Mouse (Mus musculus) CH12.LX (cell line): ENCODE measurements around the gene Islr. TPM values are rescaled to one million over a fixed set of nuclear protein-coding genes. Genes with fewer than 3 reads are reported as not detected.

Experiments used
- DNase-seq: peaks from one replicate; pipeline ENCODE4 v3.0.0-alpha.2; 2013; ENCODE audit errors: extremely low read depth
- H3K27ac ChIP-seq: 2 replicates; pipeline ENCODE4 v1.5.1; 2012; ENCODE audit warnings: low read depth, mild to moderate bottlenecking, control low read depth, moderate library complexity; ENCODE audit not compliant: insufficient read depth
- H3K27me3 ChIP-seq: replicated peaks from 2 replicates; pipeline ENCODE3; 2012; ENCODE audit warnings: inconsistent platforms
- H3K36me3 ChIP-seq, 2 experiments: replicated peaks in 1 of 2; 2 replicates each; pipeline versions ENCODE3 to v1.6.1; 2012; ENCODE audit warnings: inconsistent platforms in 1 of 2, low read length in 1 of 2, mild to moderate bottlenecking in 1 of 2, mixed read lengths in 1 of 2, moderate library complexity in 1 of 2; ENCODE audit not compliant: control insufficient read depth in 1 of 2, insufficient read depth in 1 of 2
- H3K4me1 ChIP-seq, 2 experiments: 2 replicates each; pipeline ENCODE4 v1.6.1; 2012; ENCODE audit warnings: inconsistent platforms in 1 of 2, moderate library complexity in 1 of 2; ENCODE audit not compliant: insufficient read depth in 2 of 2, control insufficient read depth in 1 of 2
- H3K4me2 ChIP-seq: 2 replicates; pipeline ENCODE4 v1.6.1; 2012; ENCODE audit warnings: low read depth, mild to moderate bottlenecking, control low read depth; ENCODE audit not compliant: poor library complexity, insufficient read depth, severe bottlenecking
- H3K4me3 ChIP-seq, 3 experiments: fragments of 150-350 bp in 1 of 3; sonication (generic) in 1 of 3; replicated peaks in 1 of 3; 2 replicates each; pipeline versions ENCODE3 to v1.5.1; 2011 to 2012; ENCODE audit warnings: low read depth in 2 of 3, low read length in 2 of 3, mild to moderate bottlenecking in 2 of 3, moderate library complexity in 2 of 3, control low read depth in 1 of 3, improper control_type of control experiment in 1 of 3, inconsistent platforms in 1 of 3, mixed read lengths in 1 of 3; ENCODE audit not compliant: poor library complexity in 1 of 3
- H3K79me2 ChIP-seq: replicated peaks from 2 replicates; pipeline ENCODE4 v1.6.1; 2012; ENCODE audit warnings: mild to moderate bottlenecking, moderate library complexity; ENCODE audit not compliant: control insufficient read depth, poor library complexity, insufficient read depth, severe bottlenecking; ENCODE audit errors: extremely low read depth
- H3K9ac ChIP-seq: 2 replicates; pipeline ENCODE4 v1.6.1; 2012; ENCODE audit warnings: low read depth, mild to moderate bottlenecking, control low read depth, moderate library complexity; ENCODE audit not compliant: insufficient read depth
- H3K9me3 ChIP-seq: replicated peaks from 2 replicates; pipeline ENCODE3; 2012; ENCODE audit warnings: low read length, inconsistent platforms, mixed read lengths
- BHLHE40 ChIP-seq: IDR thresholded peaks from 2 replicates; pipeline ENCODE4 v1.6.1; 2011; ENCODE audit warnings: mild to moderate bottlenecking, low read depth, low read length, improper control_type of control experiment
- CHD2 ChIP-seq: IDR thresholded peaks from 2 replicates; pipeline ENCODE4 v1.6.1; 2011; ENCODE audit warnings: low read length, improper control_type of control experiment
- CTCF ChIP-seq, 2 experiments: IDR thresholded peaks in 1 of 2; conservative IDR thresholded peaks in 1 of 2; 2 replicates each; pipeline ENCODE4 v1.5.1; 2011 to 2012; ENCODE audit warnings: low read depth in 2 of 2, low read length in 2 of 2, improper control_type of control experiment in 1 of 2, inconsistent platforms in 1 of 2, mild to moderate bottlenecking in 1 of 2, moderate library complexity in 1 of 2
- E2F4 ChIP-seq: IDR thresholded peaks from 2 replicates; pipeline ENCODE4 v1.6.1; 2011; ENCODE audit warnings: low read depth, low read length, improper control_type of control experiment; ENCODE audit not compliant: insufficient replicate concordance
- ELF1 ChIP-seq: IDR thresholded peaks from 2 replicates; pipeline ENCODE4 v1.6.1; 2014; ENCODE audit warnings: low read depth, mild to moderate bottlenecking, inconsistent platforms, low read length, improper control_type of control experiment
- EP300 ChIP-seq: IDR thresholded peaks from 2 replicates; pipeline ENCODE4 v1.6.1; 2011; ENCODE audit warnings: low read length, improper control_type of control experiment
- ETS1 ChIP-seq: conservative IDR thresholded peaks from 2 replicates; pipeline ENCODE4 v1.6.1; 2012; ENCODE audit warnings: low read depth, mild to moderate bottlenecking, inconsistent platforms, low read length, improper control_type of control experiment, moderate library complexity
- GABPA ChIP-seq: IDR thresholded peaks from 2 replicates; pipeline ENCODE4 v1.6.1; 2012; ENCODE audit warnings: low read depth, low read length, improper control_type of control experiment, inconsistent platforms; ENCODE audit not compliant: insufficient replicate concordance
- HCFC1 ChIP-seq: IDR thresholded peaks from 2 replicates; pipeline ENCODE4 v1.6.1; 2012; ENCODE audit warnings: low read depth, mild to moderate bottlenecking, inconsistent platforms, low read length, improper control_type of control experiment
- IRF4 ChIP-seq: IDR thresholded peaks from 2 replicates; pipeline ENCODE4 v1.6.1; 2014; ENCODE audit warnings: low read depth, mild to moderate bottlenecking, inconsistent platforms, low read length, improper control_type of control experiment
- JUN ChIP-seq: IDR thresholded peaks from 2 replicates; pipeline ENCODE4 v1.6.1; 2011; ENCODE audit warnings: low read depth, mild to moderate bottlenecking, low read length, improper control_type of control experiment, moderate library complexity; ENCODE audit not compliant: insufficient read depth
- JUND ChIP-seq: conservative IDR thresholded peaks from 2 replicates; pipeline ENCODE4 v1.6.1; 2011; ENCODE audit warnings: low read depth, low read length, improper control_type of control experiment
- MAFK ChIP-seq: IDR thresholded peaks from 2 replicates; pipeline ENCODE4 v1.6.1; 2011; ENCODE audit warnings: low read length, improper control_type of control experiment; ENCODE audit not compliant: insufficient replicate concordance
- MAZ ChIP-seq: IDR thresholded peaks from 2 replicates; pipeline ENCODE4 v1.6.1; 2012; ENCODE audit warnings: low read depth, mild to moderate bottlenecking, inconsistent platforms, low read length, improper control_type of control experiment, moderate library complexity
- MXI1 ChIP-seq: IDR thresholded peaks from 2 replicates; pipeline ENCODE4 v1.6.1; 2011; ENCODE audit warnings: mild to moderate bottlenecking, low read depth, low read length, improper control_type of control experiment
- MYC ChIP-seq: IDR thresholded peaks from 2 replicates; pipeline ENCODE4 v1.6.1; 2011; ENCODE audit warnings: low read depth, mild to moderate bottlenecking, improper control_type of control experiment, low read length
- NELFE ChIP-seq: IDR thresholded peaks from 2 replicates; pipeline ENCODE4 v1.6.1; 2011; ENCODE audit warnings: low read depth, low read length, improper control_type of control experiment
- NRF1 ChIP-seq: IDR thresholded peaks from 2 replicates; pipeline ENCODE4 v1.6.1; 2014; ENCODE audit warnings: low read depth, mild to moderate bottlenecking, inconsistent platforms, low read length, improper control_type of control experiment, moderate library complexity
- POLR2A ChIP-seq: IDR thresholded peaks from 2 replicates; pipeline ENCODE4 v1.6.1; 2011; ENCODE audit warnings: low read depth, mild to moderate bottlenecking, improper control_type of control experiment, low read length
- POLR2AphosphoS2 ChIP-seq: IDR thresholded peaks from 2 replicates; pipeline ENCODE4 v1.6.1; 2011; ENCODE audit warnings: low read depth, low read length, improper control_type of control experiment
- RAD21 ChIP-seq: IDR thresholded peaks from 2 replicates; pipeline ENCODE4 v1.6.1; 2011; ENCODE audit warnings: low read depth, mild to moderate bottlenecking, low read length, improper control_type of control experiment, moderate library complexity
- RCOR1 ChIP-seq: conservative IDR thresholded peaks from 2 replicates; pipeline ENCODE4 v1.6.1; 2012; ENCODE audit warnings: low read depth, mild to moderate bottlenecking, inconsistent platforms, low read length, improper control_type of control experiment
- SIN3A ChIP-seq: IDR thresholded peaks from 2 replicates; pipeline ENCODE4 v1.6.1; 2012; ENCODE audit warnings: low read length, improper control_type of control experiment, inconsistent platforms
- TBP ChIP-seq: conservative IDR thresholded peaks from 2 replicates; pipeline ENCODE4 v1.6.1; 2011; ENCODE audit warnings: low read depth, low read length, improper control_type of control experiment
- TCF12 ChIP-seq: IDR thresholded peaks from 2 replicates; pipeline ENCODE4 v1.6.1; 2014; ENCODE audit warnings: low read depth, mild to moderate bottlenecking, inconsistent platforms, low read length, improper control_type of control experiment
- UBTF ChIP-seq: IDR thresholded peaks from 2 replicates; pipeline ENCODE4 v1.6.1; 2012; ENCODE audit warnings: low read depth, mild to moderate bottlenecking, inconsistent platforms, low read length, improper control_type of control experiment, moderate library complexity
- USF2 ChIP-seq: conservative IDR thresholded peaks from 2 replicates; pipeline ENCODE4 v1.6.1; 2011; ENCODE audit warnings: low read depth, low read length, improper control_type of control experiment
- ZKSCAN1 ChIP-seq: IDR thresholded peaks from 2 replicates; pipeline ENCODE4 v1.6.1; 2012; ENCODE audit warnings: low read depth, inconsistent platforms, low read length, improper control_type of control experiment, borderline replicate concordance
- ZMIZ1 ChIP-seq: IDR thresholded peaks from 2 replicates; pipeline ENCODE4 v1.6.1; 2012; ENCODE audit warnings: low read depth, mild to moderate bottlenecking, inconsistent platforms, low read length, improper control_type of control experiment
- ZNF384 ChIP-seq: IDR thresholded peaks from 2 replicates; pipeline ENCODE4 v1.6.1; 2012; ENCODE audit warnings: low read depth, low read length, improper control_type of control experiment, inconsistent platforms
- dilution Hi-C: fragments of 300-500 bp; cut with MboI; formaldehyde crosslinking; loops from 2 replicates; pipeline ENCODE4 v1.14.3; 2020; ENCODE audit warnings: low sequenced_read_pairs; ENCODE audit not compliant: extremely low pct_unique_long_range_greater_than_20kb, extremely low pct_ligation_motif_present
- in situ Hi-C: fragments of 300-500 bp; cut with MboI; formaldehyde crosslinking; loops from 3 replicates; pipeline ENCODE4 v1.14.3; 2019; ENCODE audit warnings: low sequenced_read_pairs, low pct_ligation_motif_present, low pct_unique_long_range_greater_than_20kb, mixed read lengths
- polyA plus RNA-seq: library from polyadenylated mRNA; unstranded; fragments of >175 nt; gene quantifications from 2 replicates; pipeline ENCODE4 v1.2.1, GENCODE M21; 2012; ENCODE audit warnings: low read depth; ENCODE audit not compliant: insufficient read length
- total RNA-seq, 2 experiments: library from RNA; depleted of rRNA; stranded (reverse); fragments of 300-350 nt in 1 of 2; fragments of >200 nt in 1 of 2; gene quantifications; 2 replicates each; pipeline ENCODE4 v1.2.3; 2012 to 2014

Islr gene
- total and polyA plus RNA-seq, 3 experiments, result not detected

DNA sequence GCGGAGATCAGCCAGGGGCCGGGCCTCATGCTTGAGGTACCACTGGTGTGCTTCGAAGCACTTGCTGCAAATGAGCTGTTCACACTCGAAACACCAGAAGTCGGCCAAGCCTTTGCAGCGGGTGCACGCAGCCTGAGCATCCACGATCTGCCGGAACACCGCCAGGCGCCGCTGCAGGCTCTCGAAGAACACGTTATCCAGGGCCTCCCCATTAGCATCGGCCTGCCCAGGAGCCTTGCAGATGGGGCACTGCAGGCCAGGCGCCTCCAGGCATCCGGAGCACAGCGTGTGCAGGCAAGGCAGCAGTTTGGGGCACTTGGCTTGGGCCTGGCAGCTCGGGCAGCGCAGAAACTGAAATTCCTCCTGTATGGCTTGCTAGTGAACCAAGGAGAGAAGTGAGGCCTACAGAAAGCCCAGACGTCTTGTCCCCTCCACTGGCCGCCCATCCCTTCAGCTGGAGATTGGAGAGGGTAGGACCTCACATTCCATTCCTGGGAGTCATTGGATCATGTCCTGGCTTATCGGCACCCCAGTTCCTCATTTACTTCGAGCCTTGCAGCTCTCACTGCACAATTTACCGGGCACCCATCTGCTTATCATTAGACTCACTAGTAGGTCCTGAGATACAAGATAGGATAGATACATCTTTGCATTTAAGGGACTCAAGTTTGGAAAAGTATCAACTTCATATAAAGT lies 43.1 kb upstream of the Islr start (continued):
- TF ChIP-seq GABPA (no peak), SIN3A (peak; percentile 70), NRF1 (no peak), CHD2 (no peak), HCFC1 (no peak), POLR2A (peak; percentile 63), ZMIZ1 (no peak), POLR2AphosphoS2 (no peak), TBP (no peak), MAFK (no peak), ETS1 (no peak), ZKSCAN1 (no peak), NELFE (no peak; the same call in 1 of the 2 replicates), CTCF (conservative IDR thresholded peaks at IDR 0.05 in 1 of 2, IDR thresholded peaks at IDR 0.05 in 1 of 2; ENCODE audit: low read depth in 2 of 2, low read length in 2 of 2) (peak in 1 of 2 experiments; percentile 98; a peak in 2 of 4 replicates), ZNF384 (0 out of 2 replicates have a peak, but pooled peaks have one; percentile 15), RCOR1 (no peak), UBTF (peak; percentile 84), EP300 (no peak)
- TF ChIP-seq, all 38 proteins: peak for 13

DNA sequence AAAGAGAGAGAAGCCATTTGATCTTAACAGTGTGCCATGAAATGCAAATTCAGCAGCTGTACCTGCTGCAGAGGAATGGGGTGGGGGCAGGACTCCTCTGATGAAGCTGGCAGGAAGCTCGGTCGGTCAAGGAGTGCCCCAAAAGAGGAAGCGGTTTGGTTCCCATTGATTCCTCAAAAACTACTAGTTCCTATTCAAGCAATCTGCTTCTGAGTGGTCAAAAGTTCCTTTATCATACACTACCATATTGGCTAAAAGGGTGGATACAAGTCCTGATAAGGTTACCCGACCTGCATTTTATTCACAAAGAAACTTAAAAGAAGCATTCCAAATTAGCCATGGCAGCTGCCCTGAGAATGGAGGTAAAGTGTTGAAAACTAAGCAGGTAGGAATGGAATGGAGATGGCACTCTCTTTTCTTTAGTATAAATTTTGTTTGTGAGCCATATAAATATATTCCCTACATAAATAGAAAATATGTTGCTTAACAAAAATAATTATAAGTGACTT lies 42.0 kb upstream of the Islr start:
- in situ Hi-C loops, result loop anchor here (5.0 kb wide), 1 partner anchor 36 kb away; no protein-coding TSS in a partner anchor
- H3K9me3 ChIP-seq, result no peaks in the 10 kb centered on the region
- peak; percentile 77 for DNase-seq
- dilution Hi-C loops, result no loop called here
- H3K4me1 ChIP-seq, result peaks cover 14 to 60% of the 10 kb centered on the region in 2 experiments
- peaks cover 55% of the 10 kb centered on the region for H3K79me2 ChIP-seq
- peak overlapping the region; percentile 87 for H3K4me2 ChIP-seq
- no peaks in the 10 kb centered on the region for H3K27me3 ChIP-seq
- peak overlapping the region in 2 of 3 experiments; percentile 27 to 89 for H3K4me3 ChIP-seq
- H3K27ac ChIP-seq, result no peak overlapping the region
- TF ChIP-seq HCFC1 (no peak), RAD21 (no peak), MXI1 (peak; percentile 56), SIN3A (peak; percentile 53; the same call in 1 of the 2 replicates), POLR2AphosphoS2 (0 out of 2 replicates have a peak, but pooled peaks have one; percentile 15), IRF4 (peak; percentile 74), JUND (no peak), ELF1 (peak; percentile 41; the same call in 1 of the 2 replicates), ETS1 (peak; percentile 75), CHD2 (peak; percentile 58; the same call in 1 of the 2 replicates), GABPA (no peak), MAZ (peak; percentile 91), USF2 (no peak), CTCF (conservative IDR thresholded peaks at IDR 0.05 in 1 of 2, IDR thresholded peaks at IDR 0.05 in 1 of 2; ENCODE audit: low read depth in 2 of 2, low read length in 2 of 2) (no peak), POLR2A (no peak), NELFE (peak; percentile 24; the same call in 1 of the 2 replicates), JUN (peak; percentile 10; the same call in 1 of the 2 replicates), ZNF384 (peak; percentile 11; the same call in 1 of the 2 replicates), EP300 (peak; percentile 83), NRF1 (no peak), MYC (0 out of 2 replicates have a peak, but pooled peaks have one; percentile 19), BHLHE40 (0 out of 2 replicates have a peak, but pooled peaks have one; percentile 36), E2F4 (0 out of 2 replicates have a peak, but pooled peaks have one; percentile 62), TCF12 (peak; percentile 53), ZKSCAN1 (no peak)
- H3K9ac ChIP-seq, result peak overlapping the region; percentile 54; the same call in 1 of the 2 replicates
- H3K36me3 ChIP-seq, result peaks cover 12 to 37% of the 10 kb centered on the region in 2 experiments
